Mouse (Mus musculus) erythroblast, embryonic 14.5 days (primary cell): ENCODE results near the gene Gja3.

Source experiments
- GATA1 ChIP-seq: IDR thresholded peaks from 2 replicates; pipeline ENCODE4 v1.6.1; 2012; ENCODE audit warnings: low read length, inconsistent platforms, mixed read lengths
- TAL1 ChIP-seq: IDR thresholded peaks from 3 replicates; pipeline ENCODE4 v1.6.1; 2012; ENCODE audit warnings: low read length, inconsistent platforms, mixed read lengths

GRCm38 (mm10) chr14:57090001-57090400, 32.1 kb upstream of the Gja3 start:
- TF ChIP-seq GATA1 (no peak), TAL1 (no peak)
